Mouse (Mus musculus) intestine, postnatal 0 days (tissue): ENCODE results near the gene Ccnyl1. TPM values are rescaled to one million over a fixed set of nuclear protein-coding genes. Genes with fewer than 3 reads are reported as not detected.

Source experiments
- ATAC-seq: fragments of 200-750 bp; cut with Nextera tagmentation; 2 replicates; pipeline ENCODE4 v1.8.0; 2017; ENCODE audit warnings: mild to moderate bottlenecking, moderate TSS enrichment, moderate library complexity
- H3K27ac ChIP-seq: fragments of 300-500 bp; sonication (generic); 2 replicates; pipeline ENCODE4 v1.5.1; 2014; ENCODE audit warnings: mild to moderate bottlenecking, low read depth, low read length, moderate library complexity
- H3K27me3 ChIP-seq: fragments of 300-500 bp; sonication (generic); replicated peaks from 2 replicates; pipeline ENCODE4 v1.6.1; 2014; ENCODE audit warnings: low read length, mixed read lengths; ENCODE audit not compliant: control insufficient read depth, insufficient read depth
- H3K36me3 ChIP-seq: fragments of 300-500 bp; sonication (generic); 2 replicates; pipeline ENCODE4 v1.6.1; 2014; ENCODE audit warnings: mild to moderate bottlenecking, moderate library complexity; ENCODE audit not compliant: control insufficient read depth, insufficient read depth
- H3K4me1 ChIP-seq: fragments of 300-500 bp; sonication (generic); replicated peaks from 2 replicates; pipeline ENCODE4 v1.6.1; 2014; ENCODE audit warnings: antibody characterized with exemption, low read length, mixed read lengths; ENCODE audit not compliant: control insufficient read depth, insufficient read depth
- H3K4me2 ChIP-seq: fragments of 300-500 bp; sonication (generic); replicated peaks from 2 replicates; pipeline ENCODE4 v1.6.1; 2014; ENCODE audit warnings: low read depth, mild to moderate bottlenecking, moderate library complexity
- H3K4me3 ChIP-seq: fragments of 300-500 bp; sonication (generic); 2 replicates; pipeline ENCODE4 v1.5.1; 2014; ENCODE audit warnings: low read depth, low read length
- H3K9ac ChIP-seq: fragments of 300-500 bp; sonication (generic); 2 replicates; pipeline ENCODE4 v1.6.1; 2014; ENCODE audit warnings: mild to moderate bottlenecking, low read depth, low read length
- H3K9me3 ChIP-seq: fragments of 300-500 bp; sonication (generic); 2 replicates; pipeline ENCODE4 v1.6.1; 2016; ENCODE audit warnings: mixed run types; ENCODE audit not compliant: control insufficient read depth
- CTCF ChIP-seq: sonication (generic); IDR thresholded peaks from 2 replicates; pipeline ENCODE4 v1.5.1; 2016; ENCODE audit warnings: low read depth, mild to moderate bottlenecking, control low read depth, antibody characterized with exemption, moderate library complexity
- WGBS: fragments of 180-500 bp; shearing (Covaris S2); extraction: QIAGEN DNeasy Blood & Tissue Kit; methylation state at CpG from one replicate; pipeline ENCODE4 v1.1.7; 2014; 5-methylcytosine and 5-hydroxymethylcytosine counted together
- polyA plus RNA-seq: library from polyadenylated mRNA; unstranded; fragments of >200 nt; fragmentation: Nextera tagmentation; extraction: Ambion mirVana; gene quantifications from 2 replicates; pipeline ENCODE4 v1.2.1, GENCODE M21; 2015

The Ccnyl1 gene
- polyA plus RNA-seq, 1 experiment from 2014 or later = 5.5 TPM

GRCm38 (mm10) chr1:64756640-64757030, 66.4 kb downstream of the Ccnyl1 start:
- no peak overlapping the region for H3K9ac ChIP-seq
- ATAC-seq = no peak
- H3K4me1 ChIP-seq = peaks cover 11% of the 10 kb centered on the region; the same call in 1 of the 2 replicates
- H3K27ac ChIP-seq = no peak overlapping the region
- no peak overlapping the region for H3K4me3 ChIP-seq
- H3K36me3 ChIP-seq = no peaks in the 10 kb centered on the region
- H3K4me2 ChIP-seq = no peak overlapping the region
- no peaks in the 10 kb centered on the region for H3K9me3 ChIP-seq
- 52% methylated on average over 10 of the region's 10 CpGs for WGBS
- no peaks in the 10 kb centered on the region for H3K27me3 ChIP-seq
- TF ChIP-seq CTCF = no peak

GRCm38 (mm10) chr1:64757254-64757653, 67.0 kb downstream of the Ccnyl1 start:
- H3K9me3 ChIP-seq = no peaks in the 10 kb centered on the region
- no peak for ATAC-seq
- WGBS = 31% methylated on average over 2 of the region's 2 CpGs
- H3K4me2 ChIP-seq = no peak overlapping the region
- no peak overlapping the region for H3K4me3 ChIP-seq
- no peak overlapping the region for H3K27ac ChIP-seq
- H3K9ac ChIP-seq = no peak overlapping the region
- H3K27me3 ChIP-seq = no peaks in the 10 kb centered on the region
- H3K36me3 ChIP-seq = no peaks in the 10 kb centered on the region
- H3K4me1 ChIP-seq = peaks cover 11% of the 10 kb centered on the region; the same call in 1 of the 2 replicates
- no peak for TF ChIP-seq CTCF

- Histone ChIP-seq H3K36me3 (no peaks in the 10 kb centered on the region), H3K27ac (no peak overlapping the region), H3K9ac (no peak overlapping the region), H3K27me3 (no peaks in the 10 kb centered on the region), H3K4me2 (no peak overlapping the region), H3K9me3 (no peaks in the 10 kb centered on the region), H3K4me1 (peaks cover 11% of the 10 kb centered on the region; the same call in 1 of the 2 replicates), H3K4me3 (no peak overlapping the region)
- no peak for TF ChIP-seq CTCF
- no peak for ATAC-seq
- 74% methylated on average over 5 of the region's 5 CpGs for WGBS
These were observed 67.5 kb downstream of the Ccnyl1 start for GRCm38 (mm10) chr1:64757766-64758165.

DNA sequence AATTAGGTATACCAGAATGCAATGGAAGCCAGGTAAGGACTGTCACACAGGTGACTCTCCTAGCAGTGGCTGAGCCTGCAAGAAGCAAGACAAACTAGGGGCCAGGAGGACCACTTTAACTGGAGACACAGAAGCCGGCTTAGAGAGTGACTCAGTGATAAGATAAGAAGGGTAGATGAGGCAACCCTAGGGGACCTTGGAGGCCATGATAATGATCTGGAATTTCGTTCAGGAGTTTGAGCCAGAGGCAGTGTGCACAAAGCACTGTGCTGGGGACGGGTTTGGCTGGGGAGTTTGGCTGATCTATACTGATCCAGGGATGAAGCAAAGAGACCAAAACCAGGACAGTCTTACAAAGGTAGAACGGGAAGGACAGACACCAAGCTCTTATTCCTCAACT, 71.4 kb downstream of the Ccnyl1 start:
- peaks cover 4% of the 10 kb centered on the region; the same call in 1 of the 2 replicates for H3K4me1 ChIP-seq
- H3K9ac ChIP-seq = no peak overlapping the region
- H3K4me2 ChIP-seq = no peak overlapping the region
- H3K4me3 ChIP-seq = no peak overlapping the region
- H3K36me3 ChIP-seq = no peaks in the 10 kb centered on the region
- H3K27me3 ChIP-seq = no peaks in the 10 kb centered on the region
- 44% methylated on average over 4 of the region's 4 CpGs for WGBS
- H3K9me3 ChIP-seq = 0 out of 2 replicates have a peak, but pooled peaks cover 4% of the 10 kb centered on the region
- no peak overlapping the region for H3K27ac ChIP-seq
- no peak for ATAC-seq
- no peak for TF ChIP-seq CTCF

GRCm38 (mm10) chr1:64770169-64770568, 79.9 kb downstream of the Ccnyl1 start:
- H3K4me1 ChIP-seq = no peaks in the 10 kb centered on the region
- no peak overlapping the region for H3K4me3 ChIP-seq
- H3K36me3 ChIP-seq = no peaks in the 10 kb centered on the region
- ATAC-seq = no peak
- H3K4me2 ChIP-seq = no peak overlapping the region
- H3K9ac ChIP-seq = no peak overlapping the region
- TF ChIP-seq CTCF = no peak
- no peaks in the 10 kb centered on the region for H3K9me3 ChIP-seq
- H3K27me3 ChIP-seq = no peaks in the 10 kb centered on the region
- WGBS = 54% methylated on average over 6 of the region's 6 CpGs
- no peak overlapping the region for H3K27ac ChIP-seq

GRCm38 (mm10) chr1:64773305-64773704, 83.0 kb downstream of the Ccnyl1 start:
- no peak for ATAC-seq
- H3K36me3 ChIP-seq = no peaks in the 10 kb centered on the region
- WGBS = 79% methylated on average over 4 of the region's 4 CpGs
- no peak overlapping the region for H3K27ac ChIP-seq
- H3K4me3 ChIP-seq = no peak overlapping the region
- no peaks in the 10 kb centered on the region for H3K4me1 ChIP-seq
- H3K9me3 ChIP-seq = no peaks in the 10 kb centered on the region
- no peak overlapping the region for H3K4me2 ChIP-seq
- H3K27me3 ChIP-seq = no peaks in the 10 kb centered on the region
- TF ChIP-seq CTCF = no peak
- no peak overlapping the region for H3K9ac ChIP-seq

Other genes with a start within 250 kb of the Ccnyl1 start
- gene Creb1, start 157.8 kb upstream of the Ccnyl1 start, polyA plus RNA-seq = 8.1 and 8.6 TPM in 2 replicates
- 9.5 and 10.2 TPM in 2 replicates for gene Mettl21a, start 73.2 kb upstream of the Ccnyl1 start, polyA plus RNA-seq
- gene Fzd5, start 47.3 kb downstream of the Ccnyl1 start, polyA plus RNA-seq = 4.7 and 5.6 TPM in 2 replicates